14 mouse cellular contexts compared by ENCODE assay signal in the genomic region with DNA sequence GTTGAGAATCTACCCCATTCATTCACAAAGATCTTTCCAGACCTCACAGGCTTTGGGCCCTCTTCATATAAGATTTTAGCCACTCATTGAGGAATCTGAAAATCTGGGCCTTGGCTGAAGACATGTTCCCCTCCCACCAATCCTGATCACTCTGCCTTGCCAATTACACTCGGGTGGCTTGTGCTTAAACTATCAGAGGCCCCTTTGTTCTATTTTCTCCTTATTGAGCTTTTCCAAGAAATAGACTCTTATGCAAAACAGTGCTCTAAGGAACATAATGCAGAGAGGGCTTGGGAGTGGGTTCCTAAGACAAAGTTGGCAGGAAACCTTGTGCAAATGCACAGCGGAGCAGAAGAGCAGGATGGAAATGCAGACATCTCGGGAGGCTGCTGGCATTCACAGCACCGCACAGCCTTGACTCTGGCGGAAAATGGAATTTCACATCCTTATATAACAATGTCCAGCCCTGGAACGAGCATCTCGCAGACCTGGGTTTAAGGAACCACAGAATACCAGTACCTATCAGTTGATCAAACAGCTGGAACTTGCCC.
"Had no signal": no experiment of that assay in that cellular context is flagged by ENCODE, and none has a peak within 500 bp of the region (broad histone marks: within the 10 kb centered on the region; RNA-seq: fewer than 3 reads in every experiment).

No protein-coding gene starts in this region.

- H3K4me3 ChIP-seq: limb, embryonic 13.5 days; midbrain, embryonic 12.5 days; myocyte; neural tube, embryonic 15.5 days had no signal

- H3K4me2 ChIP-seq: limb, embryonic 13.5 days; midbrain, embryonic 12.5 days; neural tube, embryonic 15.5 days had no signal

- H3K9ac ChIP-seq: limb, embryonic 13.5 days; liver, embryonic 14.5 days; midbrain, embryonic 12.5 days; neural tube, embryonic 15.5 days had no signal

- DNase-seq: kidney, adult 11 months; kidney, adult 9 months; kidney, postnatal 36 days; left cerebral cortex, postnatal 4 days; lung, adult 18-20 months; right cerebral cortex, postnatal 14 days; thymus, adult 2 months; thymus, postnatal 25 days had no signal

- H3K9me3 ChIP-seq: limb, embryonic 13.5 days; midbrain, embryonic 12.5 days; neural tube, embryonic 15.5 days had no signal

- H3K36me3 ChIP-seq: limb, embryonic 13.5 days; midbrain, embryonic 12.5 days; neural tube, embryonic 15.5 days had no signal

- H3K27ac ChIP-seq: kidney, postnatal 0 days; limb, embryonic 13.5 days; liver, embryonic 14.5 days; midbrain, embryonic 12.5 days; neural tube, embryonic 15.5 days had no signal
